Mouse (Mus musculus) cerebellum, adult 2 months (tissue): ENCODE measurements around the gene Pex6. TPM values are rescaled to one million over a fixed set of nuclear protein-coding genes. Genes with fewer than 3 reads are reported as not detected.

ENCODE experiments used
- DNase-seq, 2 experiments: peaks; one replicate each; pipeline ENCODE4 v3.0.0; 2021
- H3K27ac ChIP-seq: fragments of 200-500 bp; 2 replicates; pipeline ENCODE4 v1.5.1; 2012; ENCODE audit warnings: low read length, control low read depth, inconsistent platforms; ENCODE audit not compliant: insufficient read depth
- H3K27me3 ChIP-seq: fragments of 200-500 bp; 2 replicates; pipeline ENCODE4 v1.6.1; 2012; ENCODE audit warnings: inconsistent platforms, mild to moderate bottlenecking, low read length, moderate library complexity; ENCODE audit not compliant: control insufficient read depth, insufficient read depth
- H3K4me1 ChIP-seq: fragments of 200-500 bp; 2 replicates; pipeline ENCODE4 v1.6.1; 2011; ENCODE audit warnings: low read length; ENCODE audit not compliant: control insufficient read depth, insufficient read depth
- H3K4me3 ChIP-seq: fragments of 200-500 bp; replicated peaks from 2 replicates; pipeline ENCODE3; 2011; ENCODE audit warnings: mild to moderate bottlenecking, low read depth, low read length, control low read depth; ENCODE audit not compliant: insufficient read depth
- CTCF ChIP-seq: fragments of 200-500 bp; IDR thresholded peaks from 2 replicates; pipeline ENCODE4 v1.5.1; 2011; ENCODE audit warnings: low read depth, mild to moderate bottlenecking, control low read depth, low read length, moderate library complexity, borderline replicate concordance; ENCODE audit not compliant: insufficient read depth
- POLR2A ChIP-seq: fragments of 200-500 bp; IDR thresholded peaks from 2 replicates; pipeline ENCODE4 v1.6.1; 2011; ENCODE audit warnings: low read length, control low read depth, borderline replicate concordance; ENCODE audit not compliant: insufficient read depth
- WGBS: fragments of 180-500 bp; shearing (Covaris S2); methylation state at CpG from one replicate; pipeline ENCODE4 v1.1.7; 2018; 5-methylcytosine and 5-hydroxymethylcytosine counted together
- polyA plus RNA-seq: library from polyadenylated mRNA; depleted of rRNA; stranded (reverse); fragments of >200 nt; gene quantifications from 2 replicates; pipeline ENCODE4 v1.2.3, GENCODE M21; 2012

The Pex6 gene
- polyA plus RNA-seq, 1 experiment = 46.5 TPM

DNA sequence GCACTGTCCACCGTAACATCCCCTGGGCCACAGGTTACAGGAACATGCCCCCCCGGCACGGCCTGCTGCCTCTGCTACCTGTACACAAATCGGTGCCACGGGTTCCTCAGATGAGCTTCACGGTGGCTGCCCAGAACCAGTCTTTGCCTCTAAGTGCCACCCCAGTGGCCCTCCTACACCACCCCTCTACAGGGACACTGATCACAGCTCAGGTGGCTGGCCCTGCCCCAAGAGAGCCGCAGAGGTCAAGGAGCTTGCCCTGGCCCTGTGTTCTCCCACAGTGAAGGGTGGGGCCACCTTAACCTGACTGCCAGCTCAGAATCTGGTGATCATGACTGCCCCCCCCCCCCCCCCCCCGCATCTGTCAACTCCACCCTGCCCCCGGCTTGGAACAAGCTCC is 32.8 kb upstream of the Pex6 start, which contains the start of gene Mea1:
Mea1 (plus strand) TSS at position 378 of the 400 bp plus-strand sequence.
- no peaks in the 10 kb centered on the region for H3K27me3 ChIP-seq
- peak within 1 kb of the TSS; percentile 39 for H3K4me3 ChIP-seq
- H3K4me1 ChIP-seq = peaks cover 20% of the 10 kb centered on the region
- no peak for DNase-seq
- no peak within 1 kb of the TSS for H3K27ac ChIP-seq
- no peak for TF ChIP-seq CTCF
- TF ChIP-seq POLR2A = no peak
- WGBS = 64% methylated on average over 9 of the region's 9 CpGs

DNA sequence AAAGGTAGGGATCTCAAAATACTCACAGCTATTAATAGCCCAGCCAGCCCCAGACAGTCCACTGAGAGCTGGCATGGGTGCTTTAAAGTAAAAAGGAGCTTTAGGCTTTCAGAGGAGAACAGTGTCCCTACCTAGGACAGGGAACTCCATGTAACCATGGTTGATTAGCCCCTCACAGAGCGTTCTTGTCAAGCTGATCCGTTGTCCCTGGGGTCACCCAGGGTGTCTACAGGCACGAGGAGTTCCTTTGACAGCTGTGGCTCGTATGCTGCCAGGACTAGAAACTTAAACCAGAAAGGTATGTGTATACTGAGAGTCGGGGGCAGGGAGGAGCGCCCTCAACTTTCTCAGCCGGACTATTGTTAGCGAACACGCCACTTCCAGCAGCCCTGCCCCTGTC is 32.4 kb upstream of the Pex6 start:
- Histone ChIP-seq H3K4me3 (peak overlapping the region; percentile 9), H3K27ac (no peak overlapping the region), H3K27me3 (no peaks in the 10 kb centered on the region), H3K4me1 (peaks cover 20% of the 10 kb centered on the region)
- DNase-seq = no peak
- TF ChIP-seq CTCF = no peak
- TF ChIP-seq POLR2A = no peak
- WGBS = 43% methylated on average over 9 of the region's 9 CpGs

DNA sequence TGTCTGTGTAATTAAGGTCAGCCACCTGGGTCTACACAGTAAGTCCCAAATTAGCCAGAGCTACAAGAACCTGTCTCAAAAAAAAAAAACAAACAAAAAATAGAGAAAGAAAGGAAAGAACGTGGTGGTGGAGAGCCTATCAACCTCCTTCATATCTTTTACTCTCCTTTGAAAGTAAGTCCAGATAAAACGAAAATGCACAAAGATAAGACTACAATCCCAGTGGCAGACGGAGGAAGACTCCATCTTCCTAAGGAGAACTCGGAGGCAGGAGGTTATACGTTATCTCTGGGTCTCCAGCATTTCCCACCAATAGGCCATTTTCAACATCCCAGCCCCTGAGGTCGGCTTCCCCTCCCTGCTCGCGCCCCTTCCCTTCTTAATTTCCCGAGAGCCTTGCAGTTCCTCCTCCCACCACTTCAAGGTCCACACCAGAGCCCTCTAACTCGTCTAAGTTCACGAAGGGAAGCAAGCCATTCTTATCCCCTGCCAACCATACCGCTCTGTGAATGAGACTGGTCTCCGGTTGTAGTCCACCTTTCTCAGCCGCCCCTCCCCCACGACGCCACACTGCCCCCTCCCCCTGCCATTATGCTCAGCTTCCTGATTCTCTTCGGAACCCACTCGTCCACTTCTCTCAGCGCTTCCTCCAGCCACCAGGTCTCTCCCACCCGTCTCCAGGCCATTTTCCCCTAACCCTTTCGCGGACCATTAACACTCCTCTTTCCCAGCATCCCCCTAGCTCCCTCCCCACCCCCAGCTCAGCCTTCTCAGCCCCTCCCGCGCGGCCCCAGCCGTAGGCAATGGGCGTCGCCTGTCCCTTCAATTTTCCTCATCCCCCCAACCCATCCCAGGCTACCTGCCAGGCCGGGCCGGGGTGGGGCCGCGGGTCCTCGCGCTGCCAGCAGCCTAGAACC is 31.2 kb upstream of the Pex6 start:
- peaks cover 15% of the 10 kb centered on the region for H3K4me1 ChIP-seq
- H3K4me3 ChIP-seq = peak overlapping the region; percentile 91
- H3K27ac ChIP-seq = peak overlapping the region; percentile 59; the same call in 1 of the 2 replicates
- TF ChIP-seq CTCF (peak; percentile 37; the same call in 1 of the 2 replicates), POLR2A (no peak)
- WGBS = 1% methylated on average over 34 of the region's 34 CpGs
- DNase-seq = peak in 1 of 2 experiments; percentile 51
- no peaks in the 10 kb centered on the region for H3K27me3 ChIP-seq

DNA sequence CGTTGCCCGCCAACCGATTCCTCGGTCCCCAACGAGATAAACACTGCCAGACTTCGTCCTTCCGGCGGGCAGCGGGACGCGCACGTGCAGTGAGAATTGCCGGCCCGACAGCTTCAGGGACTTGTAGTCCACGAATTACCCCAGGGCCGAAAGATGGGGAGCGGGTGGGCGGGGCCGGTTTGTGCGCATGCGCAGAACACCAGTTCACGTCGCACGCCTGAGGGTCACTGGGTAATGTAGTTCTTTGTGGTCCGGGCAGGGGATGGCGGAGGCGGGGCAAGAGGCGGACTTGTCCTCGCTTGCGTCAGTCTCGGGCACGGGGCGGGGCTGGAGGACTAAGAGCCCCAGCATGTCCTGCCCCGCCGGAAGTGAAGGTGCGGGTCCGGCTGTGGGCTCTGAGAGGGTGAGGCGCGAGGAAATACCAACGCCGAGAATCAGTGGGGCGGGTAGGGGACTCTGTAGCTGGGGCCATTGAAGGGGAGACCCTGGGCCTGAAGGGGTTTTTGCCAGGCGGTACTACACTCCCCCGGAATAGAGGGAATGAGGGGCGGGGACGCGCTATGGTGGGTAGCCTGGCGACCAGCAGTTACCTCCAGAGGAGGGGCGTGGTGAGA is 30.4 kb upstream of the Pex6 start, which contains the start of gene Klhdc3:
Klhdc3 (minus strand) TSS at position 155 of the 614 bp plus-strand sequence.
- peak within 1 kb of the TSS; percentile 91 for H3K4me3 ChIP-seq
- no peaks in the 10 kb centered on the region for H3K27me3 ChIP-seq
- whole genome bisulfite sequencing = under 1% methylated on average over 49 of the region's 49 CpGs
- no peak for TF ChIP-seq CTCF
- TF ChIP-seq POLR2A = peak; percentile 5; the same call in 1 of the 2 replicates
- peak within 1 kb of the TSS; percentile 59; the same call in 1 of the 2 replicates for H3K27ac ChIP-seq
- H3K4me1 ChIP-seq = peaks cover 15% of the 10 kb centered on the region
- peak; percentile 97 to 99 for DNase-seq

DNA sequence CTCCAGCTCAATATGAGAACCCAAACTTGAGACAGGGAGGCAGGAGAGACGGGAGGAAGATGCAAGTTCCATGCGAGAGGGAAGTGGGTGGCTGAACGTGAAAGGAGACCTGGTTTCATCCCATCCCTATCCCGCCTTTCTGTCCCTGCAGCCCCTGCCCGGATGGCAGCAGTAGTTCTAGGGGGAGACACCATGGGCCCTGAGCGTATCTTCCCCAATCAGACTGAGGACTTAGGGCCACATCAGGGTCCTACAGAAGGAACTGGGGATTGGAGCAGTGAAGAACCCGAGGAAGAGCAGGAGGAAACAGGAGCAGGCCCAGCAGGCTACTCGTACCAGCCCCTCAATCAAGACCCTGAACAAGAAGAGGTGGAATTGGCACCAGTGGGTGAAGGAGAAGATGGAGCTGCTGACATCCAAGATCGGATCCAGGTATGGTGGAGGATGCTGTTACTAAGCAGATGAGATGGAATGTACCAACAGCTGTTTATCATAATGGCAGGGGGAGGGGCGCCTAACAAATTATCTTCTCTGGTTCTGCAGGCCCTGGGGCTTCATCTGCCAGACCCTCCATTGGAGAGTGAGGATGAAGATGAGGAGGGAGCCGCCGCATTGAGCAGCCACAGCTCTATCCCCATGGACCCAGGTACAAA is 29.7 kb upstream of the Pex6 start:
- peak in 1 of 2 experiments; percentile 47 for DNase-seq
- 19% methylated on average over 12 of the region's 12 CpGs for WGBS
- TF ChIP-seq POLR2A (no peak), CTCF (no peak)
- Histone ChIP-seq H3K4me1 (peaks cover 15% of the 10 kb centered on the region), H3K27me3 (no peaks in the 10 kb centered on the region), H3K4me3 (peak overlapping the region; percentile 70), H3K27ac (peak overlapping the region; percentile 21; the same call in 1 of the 2 replicates)

DNA sequence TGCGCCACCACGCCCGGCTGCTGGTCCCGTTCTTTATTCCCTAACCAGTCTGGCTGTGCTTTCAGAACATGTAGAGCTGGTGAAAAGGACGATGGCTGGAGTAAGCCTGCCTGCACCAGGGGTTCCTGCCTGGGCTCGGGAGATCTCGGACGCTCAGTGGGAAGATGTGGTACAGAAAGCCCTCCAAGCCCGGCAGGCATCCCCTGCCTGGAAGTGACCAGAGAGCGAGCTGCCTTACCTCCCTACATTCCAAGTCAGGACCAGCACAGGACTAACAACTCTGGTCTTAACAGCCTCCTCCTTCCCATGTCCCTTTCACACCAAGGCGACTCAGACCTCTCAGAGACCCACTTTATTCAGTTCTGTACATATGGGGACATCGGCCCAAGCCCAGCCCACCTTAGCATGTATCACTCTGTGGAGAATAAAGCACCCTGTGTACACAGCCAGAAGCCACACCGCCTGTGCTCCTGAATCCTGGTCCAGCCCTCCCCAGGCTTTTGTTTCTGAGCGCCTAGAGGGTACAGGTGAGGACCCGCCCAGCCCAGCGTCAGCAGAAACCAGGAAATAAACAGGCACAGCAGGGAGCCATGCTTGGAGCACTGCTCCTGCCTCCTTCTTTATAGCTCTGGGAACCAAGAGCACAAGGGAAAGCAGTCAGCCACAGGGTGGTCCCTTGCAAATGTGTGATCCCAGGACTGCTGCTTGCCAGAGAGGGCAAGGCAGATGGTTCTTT is 28.4 kb upstream of the Pex6 start:
- TF ChIP-seq CTCF = no peak
- TF ChIP-seq POLR2A = no peak
- Histone ChIP-seq H3K4me3 (no peak overlapping the region), H3K27me3 (no peaks in the 10 kb centered on the region), H3K27ac (no peak overlapping the region), H3K4me1 (peaks cover 15% of the 10 kb centered on the region)
- DNase-seq = no peak
- WGBS = 74% methylated on average over 16 of the region's 16 CpGs

DNA sequence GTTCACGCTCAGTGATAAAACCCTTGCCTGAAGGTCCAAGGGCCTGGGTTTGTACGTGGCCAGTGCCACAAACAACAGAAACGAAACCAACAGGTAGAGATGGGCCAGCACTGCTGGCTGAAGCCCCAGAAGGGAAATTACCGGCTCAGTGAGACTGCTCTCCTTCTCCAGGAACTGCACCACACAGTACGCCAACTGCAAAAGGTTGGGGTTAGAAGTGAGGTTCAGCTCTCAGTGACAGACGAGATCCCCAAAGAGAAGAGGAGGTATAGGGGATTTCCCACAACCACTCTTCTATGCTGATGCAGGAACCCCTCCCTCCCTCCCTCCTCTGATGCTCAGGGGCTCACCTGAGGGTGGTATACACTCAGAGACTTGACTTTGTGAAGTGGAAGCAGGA is 25.4 kb upstream of the Pex6 start:
- Histone ChIP-seq H3K4me1 (0 out of 2 replicates have a peak, but pooled peaks cover 3% of the 10 kb centered on the region), H3K27me3 (no peaks in the 10 kb centered on the region), H3K27ac (no peak overlapping the region), H3K4me3 (no peak overlapping the region)
- no peak for TF ChIP-seq POLR2A
- TF ChIP-seq CTCF = no peak
- DNase-seq = no peak
- 89% methylated on average over 6 of the region's 6 CpGs for WGBS
